Mouse (Mus musculus) forebrain, embryonic 10.5 days (tissue): ENCODE measurements around the gene Gpatch1. TPM values are rescaled to one million over a fixed set of nuclear protein-coding genes. Genes with fewer than 3 reads are reported as not detected.

Experiments
- DNase-seq: peaks from one replicate; pipeline ENCODE4 v3.0.0-alpha.2; 2017; ENCODE audit warnings: low spot score; ENCODE audit errors: extremely low spot score
- H3K27ac ChIP-seq: fragments of 300-500 bp; sonication (generic); 2 replicates; pipeline ENCODE4 v1.5.1; 2016; ENCODE audit warnings: mild to moderate bottlenecking
- H3K27me3 ChIP-seq: fragments of 300-500 bp; sonication (generic); 2 replicates; pipeline ENCODE4 v1.6.1; 2016; ENCODE audit warnings: mild to moderate bottlenecking; ENCODE audit not compliant: poor library complexity, severe bottlenecking
- H3K36me3 ChIP-seq: fragments of 300-500 bp; sonication (generic); replicated peaks from 2 replicates; pipeline ENCODE4 v1.6.1; 2016; ENCODE audit warnings: mild to moderate bottlenecking, moderate library complexity
- H3K4me1 ChIP-seq: fragments of 300-500 bp; sonication (generic); 2 replicates; pipeline ENCODE4 v1.6.1; 2016
- H3K4me3 ChIP-seq: fragments of 300-500 bp; sonication (generic); 2 replicates; pipeline ENCODE4 v1.5.1; 2016; ENCODE audit warnings: mild to moderate bottlenecking, moderate library complexity
- H3K9me3 ChIP-seq: fragments of 300-500 bp; sonication (generic); 2 replicates; pipeline ENCODE4 v1.6.1; 2016; ENCODE audit warnings: mild to moderate bottlenecking, moderate library complexity
- WGBS: fragments of 180-500 bp; shearing (Covaris S2); methylation state at CpG from one replicate; pipeline ENCODE4 v1.1.7; 2016; 5-methylcytosine and 5-hydroxymethylcytosine counted together
- polyA plus RNA-seq: library from polyadenylated mRNA; unstranded; fragments of >200 nt; fragmentation: Nextera tagmentation; extraction: Ambion mirVana; gene quantifications from 2 replicates; pipeline ENCODE4 v1.2.1, GENCODE M21; 2016

The Gpatch1 gene
- polyA plus RNA-seq, 1 experiment from 2014 or later: 17.9 TPM

GRCm38 (mm10) chr7:35314156-35314555 lies 4.1 kb downstream of the Gpatch1 start:
- Histone ChIP-seq H3K4me1 (peaks cover 18% of the 10 kb centered on the region), H3K27me3 (no peaks in the 10 kb centered on the region), H3K27ac (0 out of 2 replicates have a peak overlapping the region, but pooled peaks have one; percentile 30), H3K4me3 (no peak overlapping the region), H3K9me3 (no peaks in the 10 kb centered on the region), H3K36me3 (peaks cover 12% of the 10 kb centered on the region)
- no peak for DNase-seq

DNA sequence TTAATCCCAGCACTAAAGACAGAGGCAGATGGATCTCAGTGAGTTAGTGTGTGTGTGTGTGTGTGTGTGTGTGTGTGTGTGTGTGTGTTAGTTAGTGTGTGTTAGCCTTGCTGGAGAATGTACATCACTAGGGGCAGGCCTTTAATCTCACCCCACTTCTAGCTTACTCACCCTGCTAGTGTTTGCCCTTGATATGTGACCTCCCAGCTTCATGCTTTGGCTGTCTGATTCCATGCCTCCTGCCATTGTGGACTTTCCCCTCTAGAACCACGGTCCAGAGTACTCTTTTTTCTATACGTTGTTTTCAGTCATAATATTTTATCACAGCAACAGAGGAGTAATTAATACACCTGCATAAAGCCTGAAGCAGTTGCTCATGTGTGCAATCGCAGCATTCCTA lies 7.0 kb downstream of the Gpatch1 start:
- Histone ChIP-seq H3K27me3 (no peaks in the 10 kb centered on the region), H3K4me3 (no peak overlapping the region), H3K9me3 (no peaks in the 10 kb centered on the region), H3K36me3 (peaks cover 41% of the 10 kb centered on the region), H3K27ac (no peak overlapping the region), H3K4me1 (peaks cover 7% of the 10 kb centered on the region)
- no peak for DNase-seq
- WGBS: 93% methylated on average over 3 of the region's 3 CpGs

GRCm38 (mm10) chr7:35300792-35301191 lies 17.4 kb downstream of the Gpatch1 start:
- H3K27me3 ChIP-seq: no peaks in the 10 kb centered on the region
- H3K9me3 ChIP-seq: no peaks in the 10 kb centered on the region
- DNase-seq: no peak
- no peaks in the 10 kb centered on the region for H3K4me1 ChIP-seq
- peaks cover 87% of the 10 kb centered on the region for H3K36me3 ChIP-seq
- H3K27ac ChIP-seq: no peak overlapping the region
- no peak overlapping the region for H3K4me3 ChIP-seq

GRCm38 (mm10) chr7:35299656-35300055 lies 18.6 kb downstream of the Gpatch1 start:
- DNase-seq: no peak
- Histone ChIP-seq H3K27ac (no peak overlapping the region), H3K27me3 (no peaks in the 10 kb centered on the region), H3K9me3 (no peaks in the 10 kb centered on the region), H3K4me1 (no peaks in the 10 kb centered on the region), H3K36me3 (peaks cover 87% of the 10 kb centered on the region), H3K4me3 (no peak overlapping the region)
- 86% methylated on average over 8 of the region's 8 CpGs for WGBS

DNA sequence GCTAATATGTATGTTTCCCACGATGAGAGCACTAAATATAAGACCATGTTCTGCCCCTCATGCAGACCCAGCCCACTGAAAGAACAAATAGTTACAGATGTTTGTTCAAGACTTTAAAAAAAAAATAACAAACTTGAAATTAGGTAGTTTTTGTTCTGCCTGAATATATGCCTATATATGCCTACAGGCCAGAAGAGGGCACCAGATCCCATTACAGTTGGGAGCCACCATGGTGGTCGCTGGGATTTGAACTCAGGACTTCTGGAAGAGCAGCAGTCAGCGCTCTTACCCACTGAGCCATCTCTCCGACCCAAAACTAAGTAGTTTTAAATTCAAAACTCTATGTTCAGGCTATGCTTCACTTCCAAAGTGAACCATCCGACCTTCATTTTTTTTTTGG lies 20.4 kb downstream of the Gpatch1 start:
- Histone ChIP-seq H3K27ac (no peak overlapping the region), H3K36me3 (peaks cover 89% of the 10 kb centered on the region), H3K4me1 (no peaks in the 10 kb centered on the region), H3K9me3 (no peaks in the 10 kb centered on the region), H3K27me3 (no peaks in the 10 kb centered on the region), H3K4me3 (no peak overlapping the region)
- 93% methylated on average over 5 of the region's 5 CpGs for WGBS
- no peak for DNase-seq

- Histone ChIP-seq H3K27me3 (no peaks in the 10 kb centered on the region), H3K27ac (no peak overlapping the region), H3K4me3 (no peak overlapping the region), H3K9me3 (no peaks in the 10 kb centered on the region), H3K4me1 (no peaks in the 10 kb centered on the region), H3K36me3 (peaks cover 89% of the 10 kb centered on the region)
- DNase-seq: no peak
- 95% methylated on average over 2 of the region's 2 CpGs for WGBS
Measured at GRCm38 (mm10) chr7:35295631-35296030, 22.6 kb downstream of the Gpatch1 start.

DNA sequence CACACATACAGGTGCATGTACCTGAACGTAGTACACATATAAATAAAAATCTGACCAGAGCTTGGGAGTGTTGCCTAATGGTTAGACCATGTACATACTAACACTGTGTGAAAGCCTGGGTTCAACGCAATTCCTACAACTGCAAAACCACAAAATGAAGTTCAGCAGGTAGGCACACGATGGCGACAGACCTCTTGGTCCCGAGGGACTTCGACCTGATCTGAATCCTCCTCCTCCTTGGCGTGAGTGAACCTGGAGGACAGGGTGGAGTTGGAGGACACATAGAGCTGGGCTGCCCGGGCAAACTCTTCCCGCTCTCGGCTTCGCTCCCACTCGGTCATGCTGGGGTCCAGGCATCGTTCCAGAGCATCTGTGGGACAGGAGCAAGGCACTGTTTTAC lies 24.8 kb downstream of the Gpatch1 start:
- WGBS: 93% methylated on average over 13 of the region's 13 CpGs
- Histone ChIP-seq H3K27me3 (no peaks in the 10 kb centered on the region), H3K36me3 (peaks cover 93% of the 10 kb centered on the region), H3K27ac (no peak overlapping the region), H3K9me3 (no peaks in the 10 kb centered on the region), H3K4me3 (no peak overlapping the region), H3K4me1 (no peaks in the 10 kb centered on the region)
- no peak for DNase-seq

DNA sequence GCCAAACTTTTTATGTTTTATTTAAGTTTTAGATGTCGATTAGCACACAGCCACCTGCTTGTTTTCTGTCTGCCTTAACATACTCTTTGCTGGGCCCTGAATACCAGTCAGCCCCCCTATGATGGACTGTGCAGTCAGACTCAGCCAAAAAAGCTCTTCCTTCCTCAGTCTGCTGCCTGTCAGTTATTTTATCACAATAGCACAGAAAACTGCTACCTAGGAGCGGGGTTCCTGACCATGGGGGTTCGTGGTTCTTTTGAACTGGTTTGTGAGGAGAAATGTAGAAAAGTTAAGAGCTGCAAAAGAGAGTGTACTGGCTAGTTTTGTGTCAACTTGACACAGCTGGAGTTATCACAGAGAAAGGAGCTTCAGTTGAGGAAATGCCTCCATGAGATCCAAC lies 39.3 kb downstream of the Gpatch1 start:
- Histone ChIP-seq H3K36me3 (peaks cover 89% of the 10 kb centered on the region), H3K27ac (no peak overlapping the region), H3K9me3 (peaks cover 37% of the 10 kb centered on the region), H3K4me1 (peaks cover 10% of the 10 kb centered on the region), H3K27me3 (no peaks in the 10 kb centered on the region), H3K4me3 (no peak overlapping the region)
- DNase-seq: no peak
- WGBS: 89% methylated on average over 3 of the region's 3 CpGs

- peaks cover 74% of the 10 kb centered on the region for H3K36me3 ChIP-seq
Measured at GRCm38 (mm10) chr7:35277433-35277832, 40.8 kb downstream of the Gpatch1 start.

GRCm38 (mm10) chr7:35269443-35270024 lies 48.7 kb downstream of the Gpatch1 start:
- H3K27ac ChIP-seq: peak overlapping the region; percentile 48; the same call in 1 of the 2 replicates
- H3K27me3 ChIP-seq: no peaks in the 10 kb centered on the region
- WGBS: 10% methylated on average over 21 of the region's 21 CpGs

More at GRCm38 (mm10) chr7:35277433-35277832, 40.8 kb downstream of the Gpatch1 start:
- Histone ChIP-seq H3K4me1 (peaks cover 10% of the 10 kb centered on the region), H3K4me3 (no peak overlapping the region), H3K27me3 (no peaks in the 10 kb centered on the region), H3K9me3 (peaks cover 37% of the 10 kb centered on the region), H3K27ac (0 out of 2 replicates have a peak overlapping the region, but pooled peaks have one; percentile 21)
- WGBS: 76% methylated on average over 4 of the region's 4 CpGs
- DNase-seq: no peak

DNA sequence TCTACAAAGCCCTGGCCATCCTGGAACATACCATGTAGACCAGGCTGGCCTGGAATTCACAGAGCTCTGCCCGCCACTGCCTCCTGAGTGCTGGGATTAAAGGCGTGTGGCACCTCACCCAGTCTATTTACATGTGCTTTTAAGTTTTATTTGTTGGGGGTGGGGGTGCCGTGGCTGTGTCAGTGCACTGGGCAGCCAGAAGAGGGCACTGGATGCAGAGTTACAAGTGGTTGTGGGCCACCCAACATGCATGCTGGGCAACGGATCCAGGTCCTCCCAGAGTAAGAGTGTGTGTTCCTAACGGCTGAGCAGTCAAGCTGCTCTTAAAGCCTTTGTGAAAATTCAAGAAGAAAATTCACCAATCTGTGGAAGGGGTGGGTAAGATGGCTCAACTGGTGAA lies 50.4 kb downstream of the Gpatch1 start:
- 82% methylated on average over 5 of the region's 5 CpGs for WGBS
- no peaks in the 10 kb centered on the region for H3K36me3 ChIP-seq
- no peak overlapping the region for H3K27ac ChIP-seq
- no peaks in the 10 kb centered on the region; the same call in 1 of the 2 replicates for H3K9me3 ChIP-seq
- peaks cover 10% of the 10 kb centered on the region for H3K4me1 ChIP-seq
- no peaks in the 10 kb centered on the region for H3K27me3 ChIP-seq
- no peak overlapping the region for H3K4me3 ChIP-seq
- no peak for DNase-seq

More at GRCm38 (mm10) chr7:35269443-35270024, 48.7 kb downstream of the Gpatch1 start:
- Histone ChIP-seq H3K4me3 (peak overlapping the region; percentile 41), H3K36me3 (peaks cover 4% of the 10 kb centered on the region), H3K4me1 (peaks cover 10% of the 10 kb centered on the region), H3K9me3 (peaks cover 6% of the 10 kb centered on the region)
- DNase-seq: peak; percentile 64

- Histone ChIP-seq H3K9me3 (no peaks in the 10 kb centered on the region; the same call in 1 of the 2 replicates), H3K36me3 (no peaks in the 10 kb centered on the region), H3K27ac (no peak overlapping the region), H3K27me3 (no peaks in the 10 kb centered on the region), H3K4me3 (no peak overlapping the region), H3K4me1 (peaks cover 10% of the 10 kb centered on the region)
- 81% methylated on average over 4 of the region's 4 CpGs for WGBS
- no peak for DNase-seq
Measured at GRCm38 (mm10) chr7:35266666-35267065, 51.6 kb downstream of the Gpatch1 start.

- Histone ChIP-seq H3K27ac (no peak overlapping the region), H3K36me3 (no peaks in the 10 kb centered on the region), H3K27me3 (no peaks in the 10 kb centered on the region), H3K4me1 (peaks cover 7% of the 10 kb centered on the region), H3K4me3 (no peak overlapping the region), H3K9me3 (peaks cover 1% of the 10 kb centered on the region; the same call in 1 of the 2 replicates)
- 9% methylated on average over 7 of the region's 7 CpGs for WGBS
- DNase-seq: peak; percentile 63
Measured at GRCm38 (mm10) chr7:35264746-35265145, 53.5 kb downstream of the Gpatch1 start.
